Mouse (Mus musculus): ENCODE results near the gene Lrrc37a. TPM values are rescaled to one million over a fixed set of nuclear protein-coding genes. Genes with fewer than 3 reads are reported as not detected.
"Not testable (repeated sequence)": the region's sequence is repeated elsewhere in the genome, so short reads cannot be mapped to it uniquely, and the experiment has no call there.

The Lrrc37a gene
- not detected in 2 replicates for polyA plus RNA-seq (2016; fragmentation: Nextera tagmentation; extraction: Ambion mirVana)

- no peak within 1 kb of the TSS for H3K27ac ChIP-seq (ENCODE audit: poor library complexity, severe bottlenecking)
- H3K9ac ChIP-seq = no peak within 1 kb of the TSS
- no peak for ATAC-seq (ENCODE audit: insufficient number of reproducible peaks, low FRiP score)
- no peaks in the 10 kb centered on the region for H3K36me3 ChIP-seq
- H3K4me3 ChIP-seq = no peak within 1 kb of the TSS
- 80% methylated on average over 12 of the region's 12 CpGs for WGBS
- H3K9me3 ChIP-seq (replicated peaks) = no peaks in the 10 kb centered on the region
- H3K4me1 ChIP-seq (replicated peaks) = no peaks in the 10 kb centered on the region
- H3K27me3 ChIP-seq (replicated peaks) = 0 out of 2 replicates have a peak, but pooled peaks cover 4% of the 10 kb centered on the region
- no peak within 1 kb of the TSS for H3K4me2 ChIP-seq
Measured at GRCm38 (mm10) chr11:103504497-103504896, at the start of gene Lrrc37a. TSS of gene Lrrc37a (minus strand) at chr11:103504597.

- H3K9me3 ChIP-seq (replicated peaks); H3K36me3 ChIP-seq; ATAC-seq (ENCODE audit: insufficient number of reproducible peaks, low FRiP score); H3K4me2 ChIP-seq; H3K4me1 ChIP-seq (replicated peaks); H3K27ac ChIP-seq (ENCODE audit: poor library complexity, severe bottlenecking); H3K27me3 ChIP-seq (replicated peaks); H3K4me3 ChIP-seq; H3K9ac ChIP-seq: not testable (repeated sequence)
- WGBS = 36% methylated on average over 1 of the region's 1 CpGs
Measured at GRCm38 (mm10) chr11:103534973-103535372, 30.6 kb upstream of the Lrrc37a start.

GRCm38 (mm10) chr11:103512111-103512510 lies 7.7 kb upstream of the Lrrc37a start:
- no peak overlapping the region for H3K27ac ChIP-seq (ENCODE audit: poor library complexity, severe bottlenecking)
- peaks cover 6% of the 10 kb centered on the region for H3K9me3 ChIP-seq (replicated peaks)
- no peaks in the 10 kb centered on the region for H3K36me3 ChIP-seq
- 77% methylated on average over 2 of the region's 2 CpGs for WGBS
- no peak for ATAC-seq (ENCODE audit: insufficient number of reproducible peaks, low FRiP score)
- no peak overlapping the region for H3K4me2 ChIP-seq
- no peak overlapping the region for H3K9ac ChIP-seq
- H3K27me3 ChIP-seq (replicated peaks) = no peaks in the 10 kb centered on the region
- H3K4me1 ChIP-seq (replicated peaks) = no peaks in the 10 kb centered on the region
- no peak overlapping the region for H3K4me3 ChIP-seq

- no peaks in the 10 kb centered on the region for H3K36me3 ChIP-seq
- H3K27me3 ChIP-seq (replicated peaks) = no peaks in the 10 kb centered on the region
- no peak overlapping the region for H3K27ac ChIP-seq (ENCODE audit: poor library complexity, severe bottlenecking)
- H3K4me2 ChIP-seq = no peak overlapping the region
- ATAC-seq (ENCODE audit: insufficient number of reproducible peaks, low FRiP score) = no peak
- no peaks in the 10 kb centered on the region for H3K9me3 ChIP-seq (replicated peaks)
- H3K9ac ChIP-seq = no peak overlapping the region
- H3K4me1 ChIP-seq (replicated peaks) = no peaks in the 10 kb centered on the region
- 66% methylated on average over 7 of the region's 7 CpGs for WGBS
- no peak overlapping the region for H3K4me3 ChIP-seq
Measured at GRCm38 (mm10) chr11:103464443-103464842, 40.0 kb downstream of the Lrrc37a start.

GRCm38 (mm10) chr11:103451105-103451504 lies 53.3 kb downstream of the Lrrc37a start:
- H3K36me3 ChIP-seq; H3K27ac ChIP-seq (ENCODE audit: poor library complexity, severe bottlenecking); H3K4me1 ChIP-seq (replicated peaks); H3K4me3 ChIP-seq; H3K9me3 ChIP-seq (replicated peaks); H3K9ac ChIP-seq; H3K4me2 ChIP-seq; H3K27me3 ChIP-seq (replicated peaks); ATAC-seq (ENCODE audit: insufficient number of reproducible peaks, low FRiP score): not testable (repeated sequence)
- WGBS = 77% methylated on average over 1 of the region's 1 CpGs

- H3K27ac ChIP-seq (ENCODE audit: poor library complexity, severe bottlenecking); H3K9me3 ChIP-seq (replicated peaks); H3K4me1 ChIP-seq (replicated peaks); H3K36me3 ChIP-seq; H3K27me3 ChIP-seq (replicated peaks); H3K4me3 ChIP-seq; H3K4me2 ChIP-seq; ATAC-seq (ENCODE audit: insufficient number of reproducible peaks, low FRiP score); H3K9ac ChIP-seq: not testable (repeated sequence)
- WGBS = 86% methylated on average over 14 of the region's 14 CpGs
Measured at GRCm38 (mm10) chr11:103449721-103450120, 54.7 kb downstream of the Lrrc37a start.

GRCm38 (mm10) chr11:103443678-103444077 lies 60.7 kb downstream of the Lrrc37a start:
- H3K4me1 ChIP-seq (replicated peaks) = no peaks in the 10 kb centered on the region
- WGBS = 87% methylated on average over 3 of the region's 3 CpGs
- no peaks in the 10 kb centered on the region for H3K36me3 ChIP-seq
- ATAC-seq (ENCODE audit: insufficient number of reproducible peaks, low FRiP score) = no peak
- H3K27me3 ChIP-seq (replicated peaks) = no peaks in the 10 kb centered on the region
- no peak overlapping the region for H3K9ac ChIP-seq
- H3K9me3 ChIP-seq (replicated peaks) = peaks cover 6% of the 10 kb centered on the region; the same call in 1 of the 2 replicates
- no peak overlapping the region for H3K4me2 ChIP-seq
- no peak overlapping the region for H3K4me3 ChIP-seq
- H3K27ac ChIP-seq (ENCODE audit: poor library complexity, severe bottlenecking) = no peak overlapping the region

- Histone ChIP-seq H3K4me2 (no peak overlapping the region), H3K4me3 (no peak overlapping the region), H3K36me3 (no peaks in the 10 kb centered on the region), H3K9ac (no peak overlapping the region), H3K27ac (ENCODE audit: poor library complexity, severe bottlenecking) (no peak overlapping the region), H3K4me1 (replicated peaks) (no peaks in the 10 kb centered on the region), H3K27me3 (replicated peaks) (no peaks in the 10 kb centered on the region), H3K9me3 (replicated peaks) (no peaks in the 10 kb centered on the region; the same call in 1 of the 2 replicates)
- ATAC-seq (ENCODE audit: insufficient number of reproducible peaks, low FRiP score) = no peak
- 61% methylated on average over 5 of the region's 5 CpGs for WGBS
Measured at GRCm38 (mm10) chr11:103436282-103436681, 68.1 kb downstream of the Lrrc37a start.

- Histone ChIP-seq H3K27me3 (replicated peaks) (no peaks in the 10 kb centered on the region; the same call in 1 of the 2 replicates), H3K4me2 (no peak overlapping the region), H3K36me3 (no peaks in the 10 kb centered on the region), H3K27ac (ENCODE audit: poor library complexity, severe bottlenecking) (no peak overlapping the region), H3K9me3 (replicated peaks) (no peaks in the 10 kb centered on the region), H3K9ac (no peak overlapping the region), H3K4me3 (no peak overlapping the region), H3K4me1 (replicated peaks) (no peaks in the 10 kb centered on the region)
- no peak for ATAC-seq (ENCODE audit: insufficient number of reproducible peaks, low FRiP score)
- WGBS = 16% methylated on average over 5 of the region's 5 CpGs
Measured at GRCm38 (mm10) chr11:103425031-103425430, 79.4 kb downstream of the Lrrc37a start.

- Histone ChIP-seq H3K27me3 (replicated peaks) (0 out of 2 replicates have a peak, but pooled peaks cover 8% of the 10 kb centered on the region), H3K27ac (ENCODE audit: poor library complexity, severe bottlenecking) (no peak overlapping the region), H3K4me1 (replicated peaks) (no peaks in the 10 kb centered on the region), H3K4me2 (no peak overlapping the region), H3K4me3 (no peak overlapping the region), H3K36me3 (no peaks in the 10 kb centered on the region), H3K9me3 (replicated peaks) (no peaks in the 10 kb centered on the region), H3K9ac (no peak overlapping the region)
- 80% methylated on average over 13 of the region's 13 CpGs for WGBS
- no peak for ATAC-seq (ENCODE audit: insufficient number of reproducible peaks, low FRiP score)
Measured at GRCm38 (mm10) chr11:103419667-103420066, 84.7 kb downstream of the Lrrc37a start.

- Histone ChIP-seq H3K9me3 (replicated peaks) (no peaks in the 10 kb centered on the region), H3K36me3 (no peaks in the 10 kb centered on the region), H3K27ac (ENCODE audit: poor library complexity, severe bottlenecking) (no peak overlapping the region), H3K27me3 (replicated peaks) (0 out of 2 replicates have a peak, but pooled peaks cover 8% of the 10 kb centered on the region), H3K4me2 (no peak overlapping the region), H3K9ac (no peak overlapping the region), H3K4me3 (no peak overlapping the region), H3K4me1 (replicated peaks) (no peaks in the 10 kb centered on the region)
- no peak for ATAC-seq (ENCODE audit: insufficient number of reproducible peaks, low FRiP score)
- 73% methylated on average over 5 of the region's 5 CpGs for WGBS
Measured at GRCm38 (mm10) chr11:103419226-103419625, 85.2 kb downstream of the Lrrc37a start.

- Histone ChIP-seq H3K4me3 (no peak overlapping the region), H3K27ac (ENCODE audit: poor library complexity, severe bottlenecking) (no peak overlapping the region), H3K9ac (no peak overlapping the region), H3K36me3 (0 out of 2 replicates have a peak, but pooled peaks cover 4% of the 10 kb centered on the region), H3K27me3 (replicated peaks) (0 out of 2 replicates have a peak, but pooled peaks cover 8% of the 10 kb centered on the region), H3K9me3 (replicated peaks) (no peaks in the 10 kb centered on the region), H3K4me1 (replicated peaks) (peaks cover 10% of the 10 kb centered on the region), H3K4me2 (peak overlapping the region; percentile 91)
- ATAC-seq (ENCODE audit: insufficient number of reproducible peaks, low FRiP score) = no peak
- WGBS = 76% methylated on average over 1 of the region's 1 CpGs
Measured at GRCm38 (mm10) chr11:103413516-103413915, 90.9 kb downstream of the Lrrc37a start.

All from heart, embryonic 12.5 days (tissue).